Mouse (Mus musculus) embryonic facial prominence, embryonic 10.5 days (tissue): Measurements from ENCODE around the gene Gramd4. TPM values are rescaled to one million over a fixed set of nuclear protein-coding genes. Genes with fewer than 3 reads are reported as not detected.
"Not testable (repeated sequence)": the region's sequence is repeated elsewhere in the genome, so short reads cannot be mapped to it uniquely, and the experiment has no call there.

Experiments
- DNase-seq: peaks from one replicate; pipeline ENCODE4 v3.0.0-alpha.2; 2017; ENCODE audit warnings: low spot score
- H3K27ac ChIP-seq: fragments of 300-500 bp; sonication (generic); replicated peaks from 2 replicates; pipeline ENCODE4 v1.5.1; 2016; ENCODE audit warnings: mild to moderate bottlenecking
- H3K27me3 ChIP-seq: fragments of 300-500 bp; sonication (generic); replicated peaks from 2 replicates; pipeline ENCODE4 v1.6.1; 2016; ENCODE audit warnings: low read depth, mild to moderate bottlenecking; ENCODE audit not compliant: poor library complexity, severe bottlenecking
- H3K36me3 ChIP-seq: fragments of 300-500 bp; sonication (generic); replicated peaks from 2 replicates; pipeline ENCODE4 v1.6.1; 2016; ENCODE audit warnings: mild to moderate bottlenecking, moderate library complexity
- H3K4me1 ChIP-seq: fragments of 300-500 bp; sonication (generic); 2 replicates; pipeline ENCODE4 v1.6.1; 2016
- H3K4me3 ChIP-seq: fragments of 300-500 bp; sonication (generic); 2 replicates; pipeline ENCODE4 v1.5.1; 2016; ENCODE audit warnings: mild to moderate bottlenecking, moderate library complexity
- H3K9me3 ChIP-seq: fragments of 300-500 bp; sonication (generic); 2 replicates; pipeline ENCODE4 v1.6.1; 2016; ENCODE audit warnings: mild to moderate bottlenecking
- WGBS: fragments of 180-500 bp; shearing (Covaris S2); methylation state at CpG from one replicate; pipeline ENCODE4 v1.1.7; 2016; 5-methylcytosine and 5-hydroxymethylcytosine counted together
- polyA plus RNA-seq: library from polyadenylated mRNA; unstranded; fragments of >200 nt; fragmentation: Nextera tagmentation; extraction: Ambion mirVana; gene quantifications from 2 replicates; pipeline ENCODE4 v1.2.1, GENCODE M21; 2016

Gramd4 gene
- polyA plus RNA-seq, 1 experiment from 2014 or later = 13.8 TPM

DNA sequence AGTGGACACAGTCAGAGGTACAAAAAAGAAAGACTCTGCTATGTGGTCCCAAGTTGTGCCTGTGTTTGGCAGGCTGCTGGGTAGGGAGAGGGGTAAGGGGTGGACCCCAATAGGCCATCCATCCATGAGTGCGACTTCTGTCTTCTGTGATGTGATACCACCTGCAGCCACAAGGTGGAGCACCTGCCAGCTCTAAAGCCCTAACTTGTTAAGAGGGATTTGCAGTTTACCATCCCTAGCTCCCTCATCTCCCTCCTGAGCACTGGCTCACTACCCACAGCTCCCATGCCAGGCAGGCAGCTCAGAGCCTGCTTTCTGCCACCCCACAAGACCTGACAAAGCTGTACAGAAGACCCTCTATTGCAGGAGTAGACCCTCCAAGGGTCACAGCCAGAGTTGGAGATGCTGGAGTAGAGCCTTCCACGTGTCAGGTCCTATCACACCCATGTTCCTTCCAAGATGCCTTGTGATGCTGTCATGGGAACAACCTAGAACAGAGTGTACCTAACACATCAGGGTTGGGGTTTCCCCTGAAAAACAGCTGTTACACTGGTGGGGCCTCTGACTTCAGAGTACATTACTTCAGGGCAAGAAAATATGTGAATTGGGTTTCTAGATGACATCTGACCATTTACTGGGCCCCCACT is 3.5 kb upstream of the Gramd4 start:
- H3K4me1 ChIP-seq = peaks cover 28% of the 10 kb centered on the region
- H3K9me3 ChIP-seq = no peaks in the 10 kb centered on the region
- H3K27ac ChIP-seq = no peak overlapping the region
- peak; percentile 83 for DNase-seq
- WGBS = 42% methylated on average over 2 of the region's 2 CpGs
- no peaks in the 10 kb centered on the region for H3K36me3 ChIP-seq
- H3K4me3 ChIP-seq = no peak overlapping the region
- peaks cover 6% of the 10 kb centered on the region for H3K27me3 ChIP-seq

DNA sequence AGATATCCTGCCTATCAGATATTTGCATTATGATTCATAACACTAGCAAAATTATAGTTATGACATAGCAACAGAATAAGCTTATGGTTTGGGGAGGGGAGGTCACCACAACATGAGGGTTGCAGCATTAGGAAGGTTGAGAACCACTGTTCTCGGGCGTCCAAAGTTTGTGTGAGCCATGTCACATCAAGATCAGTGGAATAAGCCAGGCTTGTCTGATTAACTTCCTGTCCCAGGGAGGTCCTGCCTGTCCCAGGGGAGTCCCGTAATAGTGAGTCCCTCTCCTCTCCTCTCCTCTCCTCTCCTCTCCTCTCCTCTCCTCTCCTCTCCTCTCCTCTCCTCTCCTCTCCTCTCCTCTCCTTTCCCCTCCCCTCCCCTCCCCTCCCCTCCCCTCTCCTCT is 2.6 kb upstream of the Gramd4 start:
- H3K36me3 ChIP-seq, DNase-seq, H3K27ac ChIP-seq, H3K4me3 ChIP-seq, H3K27me3 ChIP-seq, H3K9me3 ChIP-seq: not testable (repeated sequence)
- peaks cover 37% of the 10 kb centered on the region for H3K4me1 ChIP-seq
- WGBS = 67% methylated on average over 3 of the region's 3 CpGs

DNA sequence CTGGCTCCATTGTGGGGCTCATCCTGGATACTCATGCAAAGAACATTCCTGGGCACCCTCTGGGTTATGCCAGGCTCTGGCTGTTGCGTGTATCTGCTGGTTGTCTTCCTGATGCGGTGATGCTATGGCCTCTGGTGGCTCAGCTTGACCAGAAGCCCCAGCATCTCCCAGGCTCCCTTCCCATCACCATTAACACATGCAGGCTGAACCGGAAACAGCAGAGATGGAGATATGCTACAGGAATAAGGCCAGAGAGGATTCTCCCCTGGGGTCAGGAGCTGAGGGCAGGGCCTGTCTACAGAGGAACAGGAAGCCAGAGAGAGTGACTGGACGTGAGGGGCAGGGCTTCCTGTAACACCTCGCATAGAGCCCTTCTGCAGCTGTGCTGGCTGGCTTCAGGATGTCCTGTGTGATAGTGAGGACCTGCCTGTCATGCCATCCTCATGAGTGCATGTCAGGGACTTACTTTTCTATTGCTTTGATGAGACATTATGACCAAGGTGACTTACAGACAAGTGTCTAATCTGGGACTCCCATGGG is 1.2 kb upstream of the Gramd4 start:
- WGBS = 86% methylated on average over 5 of the region's 5 CpGs
- Histone ChIP-seq H3K4me3 (no peak overlapping the region), H3K27ac (no peak overlapping the region), H3K9me3 (no peaks in the 10 kb centered on the region), H3K36me3 (no peaks in the 10 kb centered on the region), H3K4me1 (peaks cover 51% of the 10 kb centered on the region), H3K27me3 (peaks cover 6% of the 10 kb centered on the region)
- no peak for DNase-seq

DNA sequence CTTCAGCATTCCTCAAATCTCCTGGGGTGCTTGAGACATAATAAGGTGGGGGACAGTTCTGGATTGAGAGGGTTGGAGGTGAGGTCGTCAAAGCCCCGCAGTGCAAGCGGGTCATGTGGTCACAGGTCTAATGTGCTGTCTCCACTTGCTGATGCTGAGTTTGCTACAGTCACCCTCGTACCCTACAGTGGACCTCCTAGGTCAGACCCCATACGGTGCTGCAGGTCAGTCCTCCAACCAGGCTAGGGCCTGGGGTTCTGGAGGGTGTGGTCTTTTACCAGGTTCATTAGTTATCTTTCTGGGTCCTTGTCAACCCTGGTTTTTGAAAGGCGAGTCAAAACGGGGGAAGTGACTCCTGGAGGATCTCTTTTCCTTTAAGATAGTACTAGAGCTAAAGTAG is 413 bp downstream of the Gramd4 start:
- Histone ChIP-seq H3K4me1 (peaks cover 53% of the 10 kb centered on the region), H3K27ac (peak overlapping the region; percentile 95), H3K4me3 (peak overlapping the region; percentile 89), H3K27me3 (peaks cover 6% of the 10 kb centered on the region; the same call in 1 of the 2 replicates), H3K9me3 (no peaks in the 10 kb centered on the region), H3K36me3 (no peaks in the 10 kb centered on the region)
- peak; percentile 43 for DNase-seq
- WGBS = 6% methylated on average over 7 of the region's 7 CpGs

DNA sequence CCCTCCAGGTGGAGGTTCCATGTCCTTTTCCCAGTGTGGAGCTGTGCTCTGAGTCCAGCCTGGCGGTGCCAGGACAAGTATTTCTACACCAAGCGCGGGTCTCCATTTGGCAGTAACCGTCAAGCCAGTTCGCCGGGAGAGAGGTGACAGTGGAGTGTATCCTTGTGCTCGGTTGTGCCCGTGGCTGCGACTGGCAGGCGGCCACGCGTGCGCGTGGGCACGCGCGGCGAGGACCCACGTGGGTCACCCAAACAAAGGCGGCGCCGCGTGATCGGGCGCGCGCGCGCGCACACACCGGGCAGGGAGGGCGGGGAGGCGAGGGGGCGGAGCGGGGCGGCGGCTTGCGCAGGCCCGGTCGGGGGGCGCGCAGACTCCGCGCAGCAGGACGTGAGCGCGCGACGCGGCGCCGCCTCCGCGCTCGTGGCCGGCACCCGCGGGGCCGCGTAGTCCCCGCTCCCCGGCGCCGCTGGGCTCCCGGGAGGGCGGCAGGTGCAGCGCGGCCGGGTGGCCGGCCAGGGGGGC is 960 bp downstream of the Gramd4 start:
- peak overlapping the region; percentile 89 for H3K4me3 ChIP-seq
- peak overlapping the region; percentile 95 for H3K27ac ChIP-seq
- under 1% methylated on average over 70 of the region's 70 CpGs for WGBS

DNA sequence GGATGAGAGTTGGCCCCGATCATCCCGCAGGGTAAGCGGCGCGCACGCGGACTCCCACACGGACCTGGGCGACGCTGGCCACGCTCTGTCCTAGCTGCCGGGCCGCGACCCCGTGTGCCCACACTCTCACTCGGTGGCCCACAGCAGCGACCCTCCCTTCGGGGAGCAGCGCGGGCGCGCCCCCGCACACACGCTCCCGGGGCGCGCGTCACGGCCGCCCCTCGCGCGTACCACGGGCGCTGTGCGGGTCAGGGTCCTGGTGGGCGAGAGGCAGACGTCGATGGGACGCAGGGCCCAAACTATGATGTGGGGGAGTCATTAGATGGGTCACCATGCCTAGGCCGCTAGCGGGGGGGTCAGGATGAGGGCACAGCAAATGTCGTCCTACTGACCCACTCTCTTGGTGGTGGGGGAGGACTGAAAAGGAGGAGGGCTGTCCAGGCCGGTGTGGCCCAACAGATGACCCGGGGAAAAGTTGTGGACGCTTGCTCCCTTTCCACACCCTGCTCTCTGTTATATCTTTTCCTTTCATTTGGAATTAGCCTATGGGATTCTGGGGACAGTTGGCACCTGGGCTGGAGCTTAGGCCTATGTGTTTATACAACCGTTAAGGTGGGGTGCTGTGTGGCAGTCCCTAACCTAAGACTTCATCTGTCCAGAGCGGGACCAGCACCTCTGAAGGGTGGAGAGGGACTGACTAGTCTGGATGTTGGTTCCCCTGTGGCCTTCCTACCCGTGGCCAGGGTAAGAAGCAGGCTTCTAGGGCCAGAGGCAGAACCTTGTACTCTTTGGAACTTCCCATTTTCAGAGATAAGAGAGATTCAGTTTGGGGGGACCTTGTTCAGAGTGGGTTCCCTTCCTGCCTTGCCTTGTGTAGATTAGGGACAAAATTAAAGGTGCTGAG is 1.7 kb downstream of the Gramd4 start:
- H3K36me3 ChIP-seq = no peaks in the 10 kb centered on the region
- WGBS = 2% methylated on average over 49 of the region's 49 CpGs
- DNase-seq = no peak
- peaks cover 54% of the 10 kb centered on the region for H3K4me1 ChIP-seq
- H3K9me3 ChIP-seq = no peaks in the 10 kb centered on the region
- peak overlapping the region; percentile 95 for H3K27ac ChIP-seq
- H3K4me3 ChIP-seq = peak overlapping the region; percentile 89
- no peaks in the 10 kb centered on the region for H3K27me3 ChIP-seq

More for the DNA sequence above, 960 bp downstream of the Gramd4 start:
- Histone ChIP-seq H3K36me3 (no peaks in the 10 kb centered on the region), H3K4me1 (peaks cover 54% of the 10 kb centered on the region), H3K27me3 (peaks cover 2% of the 10 kb centered on the region; the same call in 1 of the 2 replicates), H3K9me3 (no peaks in the 10 kb centered on the region)
- peak; percentile 91 for DNase-seq

DNA sequence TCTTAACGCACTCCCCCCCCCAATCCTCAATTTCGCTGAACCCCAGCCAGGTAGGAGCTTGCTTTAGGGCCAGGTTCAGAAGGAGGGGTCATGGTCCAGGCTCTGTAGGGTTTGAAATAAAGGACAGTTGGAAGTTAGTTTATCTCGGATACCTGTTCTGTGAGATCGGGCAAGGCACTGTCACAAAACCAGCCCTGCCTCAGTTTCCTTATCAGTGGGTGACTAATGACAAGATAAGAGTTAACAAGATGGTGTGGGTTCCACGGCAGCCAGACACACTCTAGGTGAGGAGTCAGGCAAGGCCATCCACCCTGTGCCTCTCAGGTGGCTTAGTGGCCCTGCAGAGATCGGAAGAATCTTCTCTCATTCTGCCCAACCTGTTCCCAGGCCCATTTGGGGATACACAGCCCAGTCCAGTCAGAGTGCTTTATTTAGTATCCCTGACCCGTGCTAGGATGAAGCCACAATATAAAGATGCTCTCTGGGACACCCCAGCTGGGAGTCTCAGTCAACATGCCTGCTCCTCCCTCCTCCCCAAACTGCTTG is 2.4 kb downstream of the Gramd4 start:
- 78% methylated on average over 7 of the region's 7 CpGs for WGBS

DNA sequence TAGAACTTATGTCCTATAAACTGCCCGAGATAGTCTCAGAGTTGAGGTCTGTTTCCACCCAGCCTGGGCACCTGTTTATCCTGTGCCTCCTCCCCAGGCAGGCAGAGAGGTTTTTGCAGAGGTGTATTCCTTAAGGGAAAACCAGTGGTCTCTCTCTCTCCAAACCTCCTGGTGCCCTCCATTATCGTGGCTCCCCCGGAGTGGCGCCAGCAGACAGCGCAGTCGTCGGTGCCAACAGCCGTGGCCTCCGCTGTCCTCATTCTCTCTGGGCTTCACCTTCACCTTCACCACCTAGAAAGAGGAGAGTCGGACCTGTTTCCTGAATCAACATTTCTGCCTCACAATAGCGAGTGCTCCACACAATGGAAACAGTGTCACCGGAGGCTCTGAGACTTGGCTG is 3.1 kb downstream of the Gramd4 start:
- no peak for DNase-seq
- Histone ChIP-seq H3K9me3 (no peaks in the 10 kb centered on the region), H3K36me3 (0 out of 2 replicates have a peak, but pooled peaks cover 4% of the 10 kb centered on the region), H3K27me3 (no peaks in the 10 kb centered on the region), H3K27ac (no peak overlapping the region), H3K4me3 (peak overlapping the region; percentile 89; the same call in 1 of the 2 replicates), H3K4me1 (peaks cover 54% of the 10 kb centered on the region)
- 85% methylated on average over 12 of the region's 12 CpGs for WGBS

More for the DNA sequence above, 2.4 kb downstream of the Gramd4 start:
- Histone ChIP-seq H3K27me3 (no peaks in the 10 kb centered on the region), H3K9me3 (no peaks in the 10 kb centered on the region), H3K36me3 (0 out of 2 replicates have a peak, but pooled peaks cover 4% of the 10 kb centered on the region), H3K27ac (no peak overlapping the region), H3K4me1 (peaks cover 54% of the 10 kb centered on the region), H3K4me3 (peak overlapping the region; percentile 89)
- DNase-seq = no peak

DNA sequence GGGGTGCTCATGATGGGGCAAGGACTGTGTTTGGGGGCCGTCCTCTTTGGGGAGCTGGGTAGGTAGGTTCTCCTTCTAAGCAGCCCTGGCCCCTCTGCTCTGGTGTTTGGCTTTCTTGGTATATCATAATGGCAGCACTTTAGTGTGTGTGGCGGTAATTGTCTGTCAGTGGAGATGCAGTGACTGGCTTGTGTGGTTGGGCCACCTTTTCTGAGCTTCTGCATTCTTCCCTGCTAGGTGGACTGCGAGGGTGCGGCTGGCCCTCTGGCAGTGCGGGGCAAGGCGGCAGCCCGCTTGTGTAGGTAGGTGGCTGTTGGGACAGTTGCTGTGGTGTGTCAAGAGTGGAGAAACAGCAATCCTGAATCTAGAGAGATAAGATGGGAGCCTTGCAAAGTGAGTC is 3.7 kb downstream of the Gramd4 start:
- DNase-seq = no peak
- H3K4me3 ChIP-seq = no peak overlapping the region
- no peaks in the 10 kb centered on the region for H3K27me3 ChIP-seq
- peaks cover 54% of the 10 kb centered on the region for H3K4me1 ChIP-seq
- WGBS = 87% methylated on average over 7 of the region's 7 CpGs
- peaks cover 10% of the 10 kb centered on the region for H3K36me3 ChIP-seq
- no peak overlapping the region for H3K27ac ChIP-seq
- no peaks in the 10 kb centered on the region for H3K9me3 ChIP-seq

DNA sequence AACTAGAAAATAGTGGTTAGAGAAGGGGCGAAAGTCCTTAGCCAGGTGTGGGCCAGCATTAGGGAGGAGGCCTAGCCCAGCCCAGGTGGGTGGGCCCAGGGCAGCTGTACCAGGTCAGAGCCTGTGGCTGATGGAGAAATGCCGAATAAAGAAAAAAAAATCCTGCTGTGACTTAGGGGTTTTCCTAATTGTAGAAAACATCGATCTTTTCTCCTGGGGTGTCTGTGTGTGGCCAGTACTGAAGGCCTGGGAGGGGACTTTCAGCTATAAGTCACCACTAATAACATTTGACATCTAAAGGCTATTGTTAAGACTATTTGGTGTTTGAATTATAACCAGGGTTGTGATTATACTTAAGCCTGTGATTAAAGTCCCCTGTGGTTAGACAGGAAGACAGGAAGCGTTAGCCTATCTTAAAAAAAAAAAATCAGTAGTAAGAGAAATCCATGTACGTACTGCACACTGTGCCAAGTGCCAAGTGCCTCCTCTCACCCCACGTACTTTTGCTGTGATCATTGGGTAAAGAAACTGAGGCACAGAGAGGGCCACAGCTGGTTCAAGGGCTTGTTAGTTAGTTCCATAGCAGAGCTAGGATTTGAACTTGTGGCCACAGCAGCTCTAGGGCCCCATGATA is 4.5 kb downstream of the Gramd4 start:
- Histone ChIP-seq H3K9me3 (no peaks in the 10 kb centered on the region), H3K27me3 (no peaks in the 10 kb centered on the region), H3K4me3 (no peak overlapping the region), H3K36me3 (peaks cover 11% of the 10 kb centered on the region), H3K27ac (no peak overlapping the region), H3K4me1 (peaks cover 55% of the 10 kb centered on the region)
- WGBS = 69% methylated on average over 6 of the region's 6 CpGs
- DNase-seq = no peak

DNA sequence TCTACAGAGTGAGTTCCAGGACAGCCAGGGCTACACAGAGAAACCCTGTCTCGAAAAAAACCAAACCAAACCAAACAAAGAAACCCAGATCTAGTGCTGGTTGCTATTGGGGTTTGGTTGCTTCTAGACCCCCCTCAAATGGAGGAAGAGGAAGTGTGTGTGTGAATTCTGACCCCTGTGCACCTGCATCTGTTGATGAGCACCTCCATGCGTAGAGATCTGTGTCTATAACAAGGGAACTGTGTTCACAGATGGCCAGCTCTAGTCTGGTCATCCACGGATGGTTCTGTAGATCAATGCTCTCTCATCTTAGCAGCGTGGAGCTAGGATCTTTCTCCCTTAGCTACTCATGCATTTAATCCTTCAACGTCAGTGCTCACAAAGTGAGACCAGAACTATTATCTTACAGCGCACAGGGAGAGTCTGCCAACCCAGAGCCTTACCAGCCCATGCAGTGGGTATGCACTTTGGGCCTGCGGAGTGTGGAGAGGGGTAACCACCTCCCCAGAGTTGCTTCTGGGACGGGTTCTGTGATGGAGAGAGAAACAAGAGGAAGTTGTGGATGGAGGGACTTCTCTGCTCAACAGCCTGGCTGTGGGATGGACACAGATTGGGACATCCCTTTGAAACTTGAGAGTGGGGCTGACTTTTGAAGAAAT is 6.8 kb downstream of the Gramd4 start:
- Histone ChIP-seq H3K27me3 (no peaks in the 10 kb centered on the region), H3K9me3 (no peaks in the 10 kb centered on the region), H3K36me3 (peaks cover 12% of the 10 kb centered on the region), H3K27ac (no peak overlapping the region), H3K4me1 (peaks cover 54% of the 10 kb centered on the region), H3K4me3 (no peak overlapping the region)
- WGBS = 88% methylated on average over 8 of the region's 8 CpGs
- DNase-seq = no peak
